Mouse (Mus musculus): ENCODE measurements around the gene Simc1. TPM values are rescaled to one million over a fixed set of nuclear protein-coding genes. Genes with fewer than 3 reads are reported as not detected.
A peak's percentile ranks its signal among the peaks of the same experiment; 100 is the strongest.

The Simc1 gene
- total and polyA plus RNA-seq, 2 experiments = 2.9 to 6.7 TPM

- 88% methylated on average over 7 of the region's 7 CpGs for WGBS
- TF ChIP-seq POLR2A (IDR thresholded peaks at IDR 0.05; ENCODE audit: extremely low read depth, insufficient read depth, low read length) = no peak
- no peak for TF ChIP-seq CTCF (IDR thresholded peaks at IDR 0.05; ENCODE audit: low read depth, low read length)
- Histone ChIP-seq H3K27me3 (ENCODE audit: control insufficient read depth, insufficient read depth, low read length) (no peaks in the 10 kb centered on the region), H3K9ac (ENCODE audit: low read depth, low read length) (no peak overlapping the region), H3K36me3 (ENCODE audit: control insufficient read depth, insufficient read depth, low read length) (peaks cover 47% of the 10 kb centered on the region), H3K27ac (replicated peaks; ENCODE audit: insufficient read depth, low read depth, low read length) (no peak overlapping the region), H3K4me3 (ENCODE audit: insufficient read depth, low read depth, low read length) (no peak overlapping the region), H3K79me2 (ENCODE audit: control insufficient read depth, insufficient read depth, low read length) (no peaks in the 10 kb centered on the region), H3K4me1 (ENCODE audit: control insufficient read depth, insufficient read depth, low read length) (peaks cover 4% of the 10 kb centered on the region)
- no peak for DNase-seq (ENCODE audit: extremely low read depth, low read depth, low spot score)
Observed at GRCm38 (mm10) chr13:54548036-54548435, 44.5 kb downstream of the Simc1 start.

- H3K9ac ChIP-seq (ENCODE audit: low read depth, low read length) = no peak overlapping the region
- H3K27me3 ChIP-seq (ENCODE audit: control insufficient read depth, insufficient read depth, low read length) = no peaks in the 10 kb centered on the region
- no peak overlapping the region for H3K27ac ChIP-seq (replicated peaks; ENCODE audit: insufficient read depth, low read depth, low read length)
- H3K4me3 ChIP-seq (ENCODE audit: insufficient read depth, low read depth, low read length) = no peak overlapping the region
- peaks cover 57% of the 10 kb centered on the region for H3K36me3 ChIP-seq (ENCODE audit: control insufficient read depth, insufficient read depth, low read length)
- no peak for TF ChIP-seq CTCF (IDR thresholded peaks at IDR 0.05; ENCODE audit: low read depth, low read length)
- no peak for TF ChIP-seq POLR2A (IDR thresholded peaks at IDR 0.05; ENCODE audit: extremely low read depth, insufficient read depth, low read length)
- DNase-seq (ENCODE audit: extremely low read depth, low read depth, low spot score) = no peak
- peaks cover 3% of the 10 kb centered on the region; the same call in 1 of the 2 replicates for H3K4me1 ChIP-seq (ENCODE audit: control insufficient read depth, insufficient read depth, low read length)
- H3K79me2 ChIP-seq (ENCODE audit: control insufficient read depth, insufficient read depth, low read length) = peaks cover 4% of the 10 kb centered on the region; the same call in 1 of the 2 replicates
- 94% methylated on average over 9 of the region's 9 CpGs for WGBS
Observed at GRCm38 (mm10) chr13:54556176-54556575, 52.6 kb downstream of the Simc1 start.

- H3K27ac ChIP-seq (replicated peaks; ENCODE audit: insufficient read depth, low read depth, low read length) = no peak overlapping the region
- 52% methylated on average over 3 of the region's 3 CpGs for WGBS
Observed at GRCm38 (mm10) chr13:54556796-54557195, 53.2 kb downstream of the Simc1 start.

GRCm38 (mm10) chr13:54557652-54558051, 54.1 kb downstream of the Simc1 start:
- Histone ChIP-seq H3K4me1 (ENCODE audit: control insufficient read depth, insufficient read depth, low read length) (peaks cover 8% of the 10 kb centered on the region), H3K4me3 (ENCODE audit: insufficient read depth, low read depth, low read length) (no peak overlapping the region), H3K27ac (replicated peaks; ENCODE audit: insufficient read depth, low read depth, low read length) (peak overlapping the region; percentile 22), H3K79me2 (ENCODE audit: control insufficient read depth, insufficient read depth, low read length) (peaks cover 10% of the 10 kb centered on the region; the same call in 1 of the 2 replicates), H3K9ac (ENCODE audit: low read depth, low read length) (no peak overlapping the region), H3K36me3 (ENCODE audit: control insufficient read depth, insufficient read depth, low read length) (peaks cover 52% of the 10 kb centered on the region), H3K27me3 (ENCODE audit: control insufficient read depth, insufficient read depth, low read length) (no peaks in the 10 kb centered on the region)
- no peak for TF ChIP-seq POLR2A (IDR thresholded peaks at IDR 0.05; ENCODE audit: extremely low read depth, insufficient read depth, low read length)
- TF ChIP-seq CTCF (IDR thresholded peaks at IDR 0.05; ENCODE audit: low read depth, low read length) = no peak
- WGBS = 82% methylated on average over 1 of the region's 1 CpGs
- DNase-seq (ENCODE audit: extremely low read depth, low read depth, low spot score) = no peak

More at GRCm38 (mm10) chr13:54556796-54557195, 53.2 kb downstream of the Simc1 start:
- Histone ChIP-seq H3K9ac (ENCODE audit: low read depth, low read length) (no peak overlapping the region), H3K4me3 (ENCODE audit: insufficient read depth, low read depth, low read length) (no peak overlapping the region), H3K36me3 (ENCODE audit: control insufficient read depth, insufficient read depth, low read length) (peaks cover 55% of the 10 kb centered on the region), H3K27me3 (ENCODE audit: control insufficient read depth, insufficient read depth, low read length) (no peaks in the 10 kb centered on the region), H3K79me2 (ENCODE audit: control insufficient read depth, insufficient read depth, low read length) (peaks cover 8% of the 10 kb centered on the region; the same call in 1 of the 2 replicates), H3K4me1 (ENCODE audit: control insufficient read depth, insufficient read depth, low read length) (peaks cover 3% of the 10 kb centered on the region; the same call in 1 of the 2 replicates)
- no peak for TF ChIP-seq CTCF (IDR thresholded peaks at IDR 0.05; ENCODE audit: low read depth, low read length)
- no peak for TF ChIP-seq POLR2A (IDR thresholded peaks at IDR 0.05; ENCODE audit: extremely low read depth, insufficient read depth, low read length)
- peak; percentile 80 for DNase-seq (ENCODE audit: extremely low read depth, low read depth, low spot score)

- Histone ChIP-seq H3K4me1 (ENCODE audit: control insufficient read depth, insufficient read depth, low read length) (peaks cover 13% of the 10 kb centered on the region), H3K36me3 (ENCODE audit: control insufficient read depth, insufficient read depth, low read length) (peaks cover 42% of the 10 kb centered on the region)
- 64% methylated on average over 2 of the region's 2 CpGs for WGBS
Observed at GRCm38 (mm10) chr13:54559656-54560055, 56.1 kb downstream of the Simc1 start.

GRCm38 (mm10) chr13:54560608-54561007, 57.0 kb downstream of the Simc1 start:
- Histone ChIP-seq H3K9ac (ENCODE audit: low read depth, low read length) (no peak overlapping the region), H3K4me3 (ENCODE audit: insufficient read depth, low read depth, low read length) (no peak overlapping the region), H3K4me1 (ENCODE audit: control insufficient read depth, insufficient read depth, low read length) (peaks cover 16% of the 10 kb centered on the region), H3K27ac (replicated peaks; ENCODE audit: insufficient read depth, low read depth, low read length) (no peak overlapping the region), H3K27me3 (ENCODE audit: control insufficient read depth, insufficient read depth, low read length) (no peaks in the 10 kb centered on the region), H3K79me2 (ENCODE audit: control insufficient read depth, insufficient read depth, low read length) (peaks cover 20% of the 10 kb centered on the region; the same call in 1 of the 2 replicates), H3K36me3 (ENCODE audit: control insufficient read depth, insufficient read depth, low read length) (peaks cover 38% of the 10 kb centered on the region)
- TF ChIP-seq POLR2A (IDR thresholded peaks at IDR 0.05; ENCODE audit: extremely low read depth, insufficient read depth, low read length) = no peak
- TF ChIP-seq CTCF (IDR thresholded peaks at IDR 0.05; ENCODE audit: low read depth, low read length) = no peak
- DNase-seq (ENCODE audit: extremely low read depth, low read depth, low spot score) = no peak
- 96% methylated on average over 7 of the region's 7 CpGs for WGBS

More at GRCm38 (mm10) chr13:54559656-54560055, 56.1 kb downstream of the Simc1 start:
- TF ChIP-seq CTCF (IDR thresholded peaks at IDR 0.05; ENCODE audit: low read depth, low read length) = no peak
- Histone ChIP-seq H3K27me3 (ENCODE audit: control insufficient read depth, insufficient read depth, low read length) (no peaks in the 10 kb centered on the region), H3K27ac (replicated peaks; ENCODE audit: insufficient read depth, low read depth, low read length) (no peak overlapping the region), H3K79me2 (ENCODE audit: control insufficient read depth, insufficient read depth, low read length) (peaks cover 16% of the 10 kb centered on the region; the same call in 1 of the 2 replicates), H3K9ac (ENCODE audit: low read depth, low read length) (no peak overlapping the region), H3K4me3 (ENCODE audit: insufficient read depth, low read depth, low read length) (no peak overlapping the region)
- no peak for DNase-seq (ENCODE audit: extremely low read depth, low read depth, low spot score)
